ENCODE assay signal across 13 mouse cellular contexts in genomic region chr9:78428185-78428584, GRCm38 (mm10). TPM values are rescaled to one million over a fixed set of nuclear protein-coding genes. Genes with fewer than 3 reads are reported as not detected.
A peak's percentile ranks its signal among the peaks of the same experiment; 100 is the strongest.
DNase-seq lines count a peak whose midpoint lies in the region; ATAC-seq and TF ChIP-seq lines count a peak whose summit lies in the region.
"Had no signal": no experiment of that assay in that cellular context is flagged by ENCODE, and none has a peak within 500 bp of the region (broad histone marks: within the 10 kb centered on the region; RNA-seq: fewer than 3 reads in every experiment).

No protein-coding gene starts in this region.

- no peak overlapping the region for H3K9ac ChIP-seq in limb, embryonic 15.5 days

- ATAC-seq in limb, embryonic 15.5 days (ENCODE audit: insufficient number of reproducible peaks, low FRiP score, low TSS enrichment, low read depth) = no peak
- peak; percentile 63 for ATAC-seq in monocyte, adult 5-6 weeks (replicated peaks; ENCODE audit: insufficient number of reproducible peaks, low FRiP score, low TSS enrichment, poor library complexity, severe bottlenecking)
- ATAC-seq in erythroid progenitor cell, adult 5-6 weeks (replicated peaks; ENCODE audit: low FRiP score, poor library complexity, severe bottlenecking) = no peak

- H3K27ac ChIP-seq in limb, embryonic 15.5 days = no peak overlapping the region
- H3K27ac ChIP-seq in limb, embryonic 10.5 days = no peak overlapping the region
- peak overlapping the region; percentile 58 for H3K27ac ChIP-seq in bone marrow macrophage, adult 2 months (ENCODE audit: insufficient read depth, low read depth, low read length)
- H3K27ac ChIP-seq: forebrain, embryonic 12.5 days had no signal

- H3K4me2 ChIP-seq in limb, embryonic 15.5 days = 0 out of 2 replicates have a peak overlapping the region, but pooled peaks have one; percentile 59

- TF ChIP-seq POLR2A in bone marrow macrophage, adult 2 months (IDR thresholded peaks at IDR 0.05; ENCODE audit: borderline replicate concordance, low read depth, low read length) = no peak; the same call in 1 of the 2 replicates

- H3K4me3 ChIP-seq in limb, embryonic 15.5 days = no peak overlapping the region
- no peak overlapping the region for H3K4me3 ChIP-seq in limb, embryonic 10.5 days
- no peak overlapping the region for H3K4me3 ChIP-seq in bone marrow macrophage, adult 2 months (ENCODE audit: insufficient read depth, low read length)
- H3K4me3 ChIP-seq: myocyte had no signal

- no peak for TF ChIP-seq CTCF in bone marrow macrophage, adult 2 months (IDR thresholded peaks at IDR 0.05; ENCODE audit: low read depth, low read length)

- no peaks in the 10 kb centered on the region for H3K36me3 ChIP-seq in limb, embryonic 15.5 days
- H3K36me3 ChIP-seq in limb, embryonic 10.5 days = no peaks in the 10 kb centered on the region
- H3K36me3 ChIP-seq: forebrain, embryonic 12.5 days had no signal

- no peaks in the 10 kb centered on the region for H3K4me1 ChIP-seq in limb, embryonic 15.5 days
- H3K4me1 ChIP-seq in limb, embryonic 10.5 days = peaks cover 9% of the 10 kb centered on the region
- H3K4me1 ChIP-seq in bone marrow macrophage, adult 2 months (ENCODE audit: control insufficient read depth, insufficient read depth, low read length) = peaks cover 12% of the 10 kb centered on the region

- no peaks in the 10 kb centered on the region for H3K9me3 ChIP-seq in limb, embryonic 15.5 days
- H3K9me3 ChIP-seq in limb, embryonic 10.5 days (replicated peaks) = no peaks in the 10 kb centered on the region
- H3K9me3 ChIP-seq: forebrain, embryonic 12.5 days had no signal

- WGBS in limb, embryonic 15.5 days = 80% methylated on average over 6 of the region's 6 CpGs
- 88% methylated on average over 6 of the region's 6 CpGs for WGBS in limb, embryonic 10.5 days

- DNase-seq in limb, embryonic 10.5 days (ENCODE audit: low spot score) = no peak
- peak; percentile 15 for DNase-seq in liver
- no peak for DNase-seq in frontal cortex, postnatal 36 days (ENCODE audit: low spot score in 2 of 2)
- DNase-seq: adrenal gland, adult 2 months; cerebellum, adult 11 months; gastrocnemius, postnatal 36 days; lung, adult 18-20 months had no signal

- H3K27me3 ChIP-seq in limb, embryonic 15.5 days = no peaks in the 10 kb centered on the region
- no peaks in the 10 kb centered on the region; the same call in 1 of the 2 replicates for H3K27me3 ChIP-seq in limb, embryonic 10.5 days (ENCODE audit: low read depth, poor library complexity, severe bottlenecking)

RNA-seq across cellular contexts. Expression of gene Cgas, which starts 14.9 kb away (rescaled TPM):
- polyA plus RNA-seq in limb, embryonic 15.5 days (2015; fragmentation: Nextera tagmentation; extraction: Ambion mirVana) = 2.7 and 3.4 TPM in 2 replicates
- polyA plus RNA-seq in limb, embryonic 10.5 days (2016; fragmentation: Nextera tagmentation; extraction: Ambion mirVana) = 0.34 and 0.45 TPM in 2 replicates
- polyA plus RNA-seq in bone marrow macrophage, adult 2 months (2012; ENCODE audit: insufficient read depth, insufficient read length, missing spikeins) = 8.0 and 9.9 TPM in 2 replicates
- 5.0 to 10.2 TPM (median 6.5 TPM) in 3 replicates for total RNA-seq in monocyte, adult 5-6 weeks (2017)
- 2.5 and 3.6 TPM in 2 replicates for total RNA-seq in erythroid progenitor cell, adult 5-6 weeks (2015; ENCODE audit: low replicate concordance)
- 1.1 and 4.0 TPM in 2 replicates for total RNA-seq in erythroid progenitor cell, adult 5-6 weeks (2017; ENCODE audit: low replicate concordance)

RNA-seq across cellular contexts. Expression of gene Mto1, which starts 19.8 kb away (rescaled TPM):
- polyA plus RNA-seq in limb, embryonic 15.5 days (2015; fragmentation: Nextera tagmentation; extraction: Ambion mirVana) = 21.2 and 24.6 TPM in 2 replicates
- 23.8 and 25.9 TPM in 2 replicates for polyA plus RNA-seq in limb, embryonic 10.5 days (2016; fragmentation: Nextera tagmentation; extraction: Ambion mirVana)
- polyA plus RNA-seq in bone marrow macrophage, adult 2 months (2012; ENCODE audit: insufficient read depth, insufficient read length, missing spikeins) = 15.3 and 20.6 TPM in 2 replicates
- 29.0 to 42.6 TPM (median 34.6 TPM) in 3 replicates for total RNA-seq in monocyte, adult 5-6 weeks (2017)
- total RNA-seq in erythroid progenitor cell, adult 5-6 weeks (2015; ENCODE audit: low replicate concordance) = 10.5 and 78.6 TPM in 2 replicates
- 28.7 and 34.8 TPM in 2 replicates for total RNA-seq in erythroid progenitor cell, adult 5-6 weeks (2017; ENCODE audit: low replicate concordance)

RNA-seq across cellular contexts. Expression of gene Gm17324, which starts 20.4 kb away (rescaled TPM):
- 0.71 and 0.83 TPM in 2 replicates for polyA plus RNA-seq in limb, embryonic 15.5 days (2015; fragmentation: Nextera tagmentation; extraction: Ambion mirVana)
- 0.73 and 1.2 TPM in 2 replicates for polyA plus RNA-seq in limb, embryonic 10.5 days (2016; fragmentation: Nextera tagmentation; extraction: Ambion mirVana)
- polyA plus RNA-seq in bone marrow macrophage, adult 2 months (2012; ENCODE audit: insufficient read depth, insufficient read length, missing spikeins) = not detected in 2 replicates
- total RNA-seq in monocyte, adult 5-6 weeks (2017) = not detected in 3 replicates
- not detected in 2 replicates for total RNA-seq in erythroid progenitor cell, adult 5-6 weeks (2015; ENCODE audit: low replicate concordance)
- total RNA-seq in erythroid progenitor cell, adult 5-6 weeks (2017; ENCODE audit: low replicate concordance) = 2.7 TPM in 1 of 2 replicates, not detected in the other
- total RNA-seq: adrenal gland, adult 2 months; gastrocnemius, postnatal 36 days had no signal

RNA-seq across cellular contexts. Expression of gene Ddx43, which starts 32.6 kb away (rescaled TPM):
- polyA plus RNA-seq in limb, embryonic 15.5 days (2015; fragmentation: Nextera tagmentation; extraction: Ambion mirVana) = 0.15 and 0.27 TPM in 2 replicates
- polyA plus RNA-seq in limb, embryonic 10.5 days (2016; fragmentation: Nextera tagmentation; extraction: Ambion mirVana) = 0.15 and 0.18 TPM in 2 replicates
- 0.25 TPM in 1 of 2 replicates, not detected in the other for polyA plus RNA-seq in bone marrow macrophage, adult 2 months (2012; ENCODE audit: insufficient read depth, insufficient read length, missing spikeins)
- 2.8 to 15.4 TPM (median 3.9 TPM) in 3 replicates for total RNA-seq in monocyte, adult 5-6 weeks (2017)
- total RNA-seq in erythroid progenitor cell, adult 5-6 weeks (2015; ENCODE audit: low replicate concordance) = 0.84 TPM in 1 of 2 replicates, not detected in the other
- not detected in 2 replicates for total RNA-seq in erythroid progenitor cell, adult 5-6 weeks (2017; ENCODE audit: low replicate concordance)
- total RNA-seq: adrenal gland, adult 2 months; gastrocnemius, postnatal 36 days had no signal
- polyA plus RNA-seq: myocyte had no signal

RNA-seq across cellular contexts. Expression of gene Ooep, which starts 49.7 kb away (rescaled TPM):
- polyA plus RNA-seq in limb, embryonic 15.5 days (2015; fragmentation: Nextera tagmentation; extraction: Ambion mirVana) = 2.9 and 3.4 TPM in 2 replicates
- polyA plus RNA-seq in limb, embryonic 10.5 days (2016; fragmentation: Nextera tagmentation; extraction: Ambion mirVana) = 0.40 and 0.90 TPM in 2 replicates
- polyA plus RNA-seq in bone marrow macrophage, adult 2 months (2012; ENCODE audit: insufficient read depth, insufficient read length, missing spikeins) = not detected in 2 replicates
- total RNA-seq in monocyte, adult 5-6 weeks (2017) = 0.87 TPM in 1 of 3 replicates, not detected in the others
- not detected in 2 replicates for total RNA-seq in erythroid progenitor cell, adult 5-6 weeks (2015; ENCODE audit: low replicate concordance)
- total RNA-seq in erythroid progenitor cell, adult 5-6 weeks (2017; ENCODE audit: low replicate concordance) = not detected in 2 replicates
- total RNA-seq: adrenal gland, adult 2 months; gastrocnemius, postnatal 36 days had no signal
- polyA plus RNA-seq: adrenal gland, adult 2 months had no signal
